Mouse (Mus musculus) frontal cortex, adult 2 months (tissue): ENCODE measurements around the gene Enpep. TPM values are rescaled to one million over a fixed set of nuclear protein-coding genes. Genes with fewer than 3 reads are reported as not detected.

Experiments used
- DNase-seq, 2 experiments: peaks; one replicate each; pipeline ENCODE4 v3.0.0; 2022; ENCODE audit warnings: low spot score in 1 of 2; ENCODE audit errors: extremely low spot score in 1 of 2
- polyA plus RNA-seq: library from polyadenylated mRNA; depleted of rRNA; stranded (reverse); fragments of >200 nt; gene quantifications from 2 replicates; pipeline ENCODE4 v1.2.3, GENCODE M21; 2012

Enpep gene
- polyA plus RNA-seq, 1 experiment: 2.7 TPM

DNA sequence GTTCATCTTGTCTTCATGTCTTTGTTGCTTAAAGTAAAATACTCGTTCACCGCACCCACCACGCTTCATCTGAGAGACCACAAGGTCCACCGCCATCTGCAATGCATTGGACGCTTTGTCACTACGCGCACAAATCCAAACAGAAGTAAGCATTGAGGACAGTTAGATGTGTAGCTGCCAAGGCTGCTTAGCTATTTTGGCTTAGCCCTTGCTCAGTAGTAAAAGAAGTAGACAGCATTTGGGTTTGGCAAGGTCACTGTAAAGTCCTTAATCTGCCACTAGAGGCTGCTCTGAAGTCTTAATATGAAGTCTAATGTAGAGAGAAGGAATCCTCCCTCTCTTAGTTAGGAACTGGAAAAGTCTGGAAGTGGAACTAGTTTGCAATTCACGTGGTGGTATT is 75.8 kb downstream of the Enpep start:
- peak in 1 of 2 experiments; percentile 11 for DNase-seq

GRCm38 (mm10) chr3:129256283-129256682 is 76.2 kb downstream of the Enpep start:
- DNase-seq: no peak

DNA sequence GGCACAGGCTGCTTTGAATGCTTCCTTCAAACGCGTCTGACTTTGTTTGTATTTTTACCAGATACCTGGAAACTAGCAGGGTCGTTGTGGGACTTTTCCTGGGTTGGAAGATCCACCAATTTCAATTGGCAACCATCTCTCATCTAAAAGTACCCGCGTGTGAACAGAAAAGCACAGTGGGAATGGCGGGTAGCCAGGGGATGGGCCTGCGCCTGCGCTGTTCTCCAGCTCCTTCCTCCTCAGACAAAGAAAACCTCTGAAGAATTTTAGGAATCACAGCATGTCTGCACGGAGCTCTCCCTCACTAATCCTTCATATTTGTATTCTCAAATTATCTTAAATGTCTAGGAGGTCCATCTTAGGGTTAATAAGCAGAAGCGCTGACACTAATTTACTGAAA is 78.3 kb downstream of the Enpep start:
- DNase-seq: peak in 1 of 2 experiments; percentile 10

GRCm38 (mm10) chr3:129250997-129251396 is 81.5 kb downstream of the Enpep start:
- no peak for DNase-seq

- DNase-seq: no peak
Measured at GRCm38 (mm10) chr3:129238664-129239258, 93.8 kb downstream of the Enpep start.

DNA sequence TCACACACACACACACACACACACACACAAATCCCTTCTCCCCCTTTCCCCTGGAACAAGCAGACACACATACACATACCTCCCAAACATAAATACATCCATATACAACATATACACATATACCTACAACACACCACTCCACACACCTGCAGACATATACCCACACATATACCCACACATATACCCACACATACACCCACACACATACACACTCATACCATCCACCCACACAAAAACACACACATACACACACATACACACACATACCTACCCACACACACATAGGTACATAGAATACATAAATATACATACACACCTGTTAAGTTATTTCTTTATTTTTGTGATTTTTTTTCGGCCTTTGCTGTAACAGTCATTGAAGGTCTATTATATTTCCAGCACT is 94.5 kb downstream of the Enpep start:
- DNase-seq: no peak

GRCm38 (mm10) chr3:129227331-129227730 is 105.2 kb downstream of the Enpep start:
- no peak for DNase-seq

DNA sequence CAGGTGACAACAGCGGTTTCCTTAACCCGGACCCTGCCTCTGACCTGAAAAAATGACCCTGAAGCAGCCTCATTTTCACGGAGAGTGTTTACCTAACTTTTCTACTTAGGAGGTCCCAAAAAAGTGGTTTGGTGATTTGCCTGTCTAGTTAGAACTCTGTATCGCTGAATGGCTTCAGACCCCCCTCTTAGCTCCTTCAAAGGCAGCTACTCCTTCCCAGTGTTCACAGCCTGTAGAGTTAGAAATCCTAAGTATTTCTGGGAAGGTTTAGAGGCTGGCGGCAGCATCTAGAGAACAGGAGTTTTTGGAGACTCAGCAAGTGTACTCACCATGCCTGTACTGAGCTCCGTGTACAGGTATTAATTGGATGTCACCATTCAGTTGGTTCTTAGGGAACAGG is 105.8 kb downstream of the Enpep start:
- no peak for DNase-seq

GRCm38 (mm10) chr3:129225577-129226289 is 106.8 kb downstream of the Enpep start:
- DNase-seq: no peak

DNA sequence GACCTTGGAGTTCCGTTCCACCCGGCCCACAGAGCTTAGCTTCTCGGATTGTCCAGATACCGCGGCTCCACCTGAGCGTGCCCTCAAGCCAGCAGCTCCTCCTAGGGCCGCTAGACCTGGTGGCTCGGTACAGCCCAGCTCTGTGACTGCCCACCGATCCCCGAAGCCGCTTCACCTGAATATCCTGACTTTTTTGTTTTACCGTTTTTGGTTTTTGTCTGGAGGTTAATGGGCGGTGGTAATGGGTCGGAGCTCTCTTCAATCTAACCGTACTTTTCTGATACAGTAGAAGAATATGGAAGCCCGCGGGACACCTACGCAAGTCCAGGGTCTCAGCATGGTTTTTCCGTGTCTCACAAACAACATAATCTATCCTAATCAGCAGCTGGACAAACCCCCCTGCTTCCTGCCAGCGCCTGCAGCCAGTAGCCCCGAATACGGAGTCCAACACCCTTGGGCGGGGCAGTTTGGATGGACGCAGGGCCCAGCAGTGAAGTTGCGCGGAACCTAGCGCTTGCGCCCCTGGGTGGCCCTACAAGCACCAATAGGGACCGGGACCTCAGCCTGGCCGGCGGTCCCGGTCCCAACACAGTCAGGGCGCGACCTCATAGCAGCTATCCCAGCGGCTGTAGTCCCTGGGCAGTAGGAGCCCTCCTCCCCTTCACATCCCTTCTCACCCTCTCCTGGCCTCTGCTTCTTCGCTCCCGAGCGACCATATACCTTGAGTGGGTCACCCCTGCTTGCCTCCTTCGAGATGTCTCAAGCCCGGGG is 107.5 kb downstream of the Enpep start:
- no peak for DNase-seq

DNA sequence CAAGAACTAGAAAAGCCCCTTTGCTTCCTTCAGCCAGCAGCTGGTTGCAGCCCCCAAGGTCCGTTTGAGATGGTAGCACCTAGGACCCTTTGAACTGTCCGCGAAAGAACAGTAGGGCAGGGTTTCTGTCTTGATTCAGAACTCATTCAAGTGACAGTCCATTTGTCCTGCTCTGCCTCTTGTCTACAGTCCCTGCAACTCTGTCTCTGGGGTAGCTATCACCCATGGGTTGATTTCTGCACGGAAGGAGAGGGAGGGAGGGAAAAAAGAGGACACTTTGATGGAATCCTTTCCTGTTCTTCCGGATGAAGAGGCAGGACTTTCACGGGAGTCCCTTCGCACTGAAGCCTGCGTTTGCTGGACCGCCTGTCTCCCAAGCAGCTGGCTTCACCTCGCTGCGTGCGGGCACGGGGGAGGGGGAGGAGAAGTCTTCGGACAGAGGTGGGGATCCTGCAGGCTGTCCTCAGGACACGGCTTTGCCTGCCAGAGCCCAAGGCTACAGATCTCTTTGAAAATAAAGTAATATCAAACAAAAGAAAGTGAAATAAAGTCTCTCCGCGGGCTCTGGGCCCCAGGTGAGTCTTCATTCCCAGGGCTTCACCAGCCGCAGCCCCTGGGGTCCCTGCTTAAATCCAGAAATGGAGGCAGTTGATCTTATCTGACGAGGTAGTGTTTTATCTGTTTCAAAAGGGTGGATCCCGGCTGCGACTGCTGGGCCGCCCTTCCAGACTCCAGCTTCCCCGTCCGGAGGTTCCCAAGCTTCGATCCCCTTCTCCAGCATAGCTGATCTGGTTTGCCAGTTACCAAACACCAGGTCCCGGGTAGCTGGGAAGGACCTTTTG is 108.3 kb downstream of the Enpep start:
- no peak for DNase-seq

DNA sequence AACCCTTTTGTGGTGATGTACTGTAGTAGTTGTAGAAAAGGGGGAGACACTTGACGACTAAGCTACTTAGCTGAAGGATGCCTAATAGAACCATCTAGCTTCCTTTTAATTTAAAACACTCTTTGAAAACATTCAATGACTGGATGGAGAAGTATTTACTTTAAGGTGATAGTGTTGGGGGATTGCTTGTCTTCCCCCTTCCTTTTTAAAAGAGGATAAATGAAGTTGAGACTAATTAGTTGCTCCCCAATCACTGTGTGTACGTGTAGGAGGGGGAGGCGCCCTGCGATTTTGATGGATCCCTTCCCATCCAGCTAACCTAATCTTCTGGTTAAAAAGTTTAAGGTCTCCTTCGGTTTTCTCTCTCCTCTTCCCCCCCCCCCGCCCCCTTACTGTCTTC is 109.1 kb downstream of the Enpep start:
- DNase-seq: no peak

DNA sequence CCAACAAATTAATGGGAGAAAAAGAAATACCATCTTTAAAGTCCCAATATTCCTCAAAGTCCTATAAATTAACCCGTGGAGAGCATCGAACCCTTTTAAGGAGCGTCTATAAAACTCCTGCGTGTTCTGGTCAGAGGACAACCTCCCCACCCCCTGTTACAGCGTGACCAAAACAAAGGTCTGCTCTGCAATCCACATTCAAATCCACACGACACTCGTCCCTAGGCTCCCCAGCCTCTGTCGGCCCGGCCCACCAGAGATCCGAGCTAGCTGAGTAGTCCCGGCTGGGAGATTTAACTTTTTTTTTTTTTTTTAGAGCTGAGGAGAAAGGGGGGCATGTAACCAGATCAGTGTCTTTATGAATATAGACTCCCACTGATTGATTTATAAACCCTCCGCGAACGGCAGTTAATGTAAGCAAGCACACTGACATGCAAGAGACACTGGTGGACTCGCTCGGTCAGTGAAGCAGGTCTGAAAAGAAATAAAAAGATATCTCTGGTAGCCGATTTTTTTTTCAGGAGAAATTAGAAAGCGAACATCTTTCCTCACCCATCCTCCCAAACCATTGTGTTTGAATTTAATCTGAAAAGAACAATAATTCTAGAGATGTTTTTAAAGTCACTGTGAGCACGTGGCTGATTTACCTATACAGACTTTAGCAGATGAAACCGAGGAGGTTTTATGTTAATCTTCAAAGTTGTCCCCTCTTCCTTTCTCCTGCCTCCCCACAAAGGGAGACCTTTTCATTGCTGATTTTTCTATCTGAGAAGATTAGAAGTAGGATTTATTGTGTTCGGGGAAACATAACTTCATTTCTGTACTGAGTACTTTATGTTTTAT is 109.9 kb downstream of the Enpep start:
- DNase-seq: no peak

GRCm38 (mm10) chr3:129221380-129222260 is 110.9 kb downstream of the Enpep start:
- no peak for DNase-seq

DNA sequence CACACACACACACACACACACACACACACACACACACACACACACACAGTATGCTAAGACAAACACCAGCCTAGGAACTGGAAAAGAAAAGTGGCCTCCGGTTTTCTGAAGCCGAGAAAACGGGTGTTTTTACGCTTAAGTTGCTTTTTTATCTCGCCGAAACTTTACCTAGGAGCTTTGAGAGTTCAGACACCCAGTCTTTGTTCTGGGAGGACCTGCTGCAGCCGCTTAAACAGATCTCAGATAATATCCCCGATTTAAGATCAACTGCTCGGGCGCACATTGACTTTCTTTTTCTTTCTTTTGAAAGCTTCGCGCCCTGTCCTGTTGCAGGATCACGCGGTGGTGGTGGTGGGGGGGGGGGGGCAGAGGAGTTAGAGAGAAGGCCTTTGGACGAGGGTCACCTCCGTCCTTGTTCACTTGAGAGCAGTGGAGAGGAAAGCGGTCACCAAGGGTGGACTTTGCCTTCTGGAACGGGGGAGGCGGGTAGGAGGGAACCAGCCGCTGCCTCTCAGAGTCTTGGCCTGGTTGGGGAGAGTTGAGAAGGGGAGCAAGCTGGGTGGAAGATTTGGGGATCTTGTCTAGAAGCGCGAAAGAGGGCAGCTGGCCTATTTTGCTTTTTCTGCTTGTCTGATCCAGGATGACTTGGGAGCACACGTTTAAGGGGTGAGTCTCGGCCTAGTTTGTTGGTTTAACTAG is 111.7 kb downstream of the Enpep start:
- no peak for DNase-seq

GRCm38 (mm10) chr3:129220086-129220670 is 112.3 kb downstream of the Enpep start:
- DNase-seq: no peak
